Mouse (Mus musculus): ENCODE measurements around the gene Cd2bp2. TPM values are rescaled to one million over a fixed set of nuclear protein-coding genes. Genes with fewer than 3 reads are reported as not detected.
"Not testable (repeated sequence)": the region's sequence is repeated elsewhere in the genome, so short reads cannot be mapped to it uniquely, and the experiment has no call there.

Gene Cd2bp2
- total RNA-seq, 2 experiments from 2014 or later: 50.9 to 54.9 TPM

GRCm38 (mm10) chr7:127190672-127191071 lies 5.2 kb downstream of the Cd2bp2 start:
- no peak for DNase-seq

- no peak for DNase-seq
These were observed 7.3 kb downstream of the Cd2bp2 start for GRCm38 (mm10) chr7:127188305-127189276.

- no peak for DNase-seq
These were observed 8.5 kb downstream of the Cd2bp2 start for GRCm38 (mm10) chr7:127187351-127187750.

GRCm38 (mm10) chr7:127185601-127186000 lies 10.2 kb downstream of the Cd2bp2 start:
- no peak for DNase-seq

- no peak for DNase-seq
These were observed 11.1 kb downstream of the Cd2bp2 start for GRCm38 (mm10) chr7:127184720-127185119.

GRCm38 (mm10) chr7:127183828-127184227 lies 12.0 kb downstream of the Cd2bp2 start:
- DNase-seq: no peak

- no peak for DNase-seq
These were observed 12.5 kb downstream of the Cd2bp2 start for GRCm38 (mm10) chr7:127183345-127183744.

- DNase-seq: not testable (repeated sequence)
These were observed 14.1 kb downstream of the Cd2bp2 start for GRCm38 (mm10) chr7:127181724-127182123.

GRCm38 (mm10) chr7:127180783-127181182 lies 15.1 kb downstream of the Cd2bp2 start:
- DNase-seq: no peak

GRCm38 (mm10) chr7:127176937-127177336 lies 18.9 kb downstream of the Cd2bp2 start:
- no peak for DNase-seq

GRCm38 (mm10) chr7:127166501-127166900 lies 29.3 kb downstream of the Cd2bp2 start:
- DNase-seq: no peak

- DNase-seq: no peak
These were observed 30.0 kb downstream of the Cd2bp2 start for GRCm38 (mm10) chr7:127165607-127166493.

- no peak for DNase-seq
These were observed 31.8 kb downstream of the Cd2bp2 start for GRCm38 (mm10) chr7:127164002-127164401.

GRCm38 (mm10) chr7:127162546-127162945 lies 33.3 kb downstream of the Cd2bp2 start:
- peak; percentile 65 for DNase-seq

GRCm38 (mm10) chr7:127157548-127157947 lies 38.3 kb downstream of the Cd2bp2 start:
- DNase-seq: no peak

- DNase-seq: peak; percentile 25
These were observed 42.4 kb downstream of the Cd2bp2 start for GRCm38 (mm10) chr7:127153477-127153876.

GRCm38 (mm10) chr7:127152464-127152863 lies 43.4 kb downstream of the Cd2bp2 start:
- DNase-seq: no peak

- no peak for DNase-seq
These were observed 47.9 kb downstream of the Cd2bp2 start for GRCm38 (mm10) chr7:127147901-127148300.

- DNase-seq: no peak
These were observed 49.6 kb downstream of the Cd2bp2 start for GRCm38 (mm10) chr7:127146267-127146603.

GRCm38 (mm10) chr7:127145387-127146266 lies 50.2 kb downstream of the Cd2bp2 start:
- no peak for DNase-seq

GRCm38 (mm10) chr7:127144412-127144811 lies 51.4 kb downstream of the Cd2bp2 start:
- DNase-seq: no peak

- no peak for DNase-seq
These were observed 53.2 kb downstream of the Cd2bp2 start for GRCm38 (mm10) chr7:127142666-127143065.
